Comparison of ENCODE assay signal across 27 mouse cellular contexts in genomic region chr8:64047963-64048505, GRCm38 (mm10).
DNase-seq lines count a peak whose midpoint lies in the region; ATAC-seq lines count a peak whose summit lies in the region.
"Had no signal": no experiment of that assay in that cellular context is flagged by ENCODE, and none has a peak within 500 bp of the region (broad histone marks: within the 10 kb centered on the region; RNA-seq: fewer than 3 reads in every experiment).

No protein-coding gene starts in this region.

- no peak overlapping the region for H3K9ac ChIP-seq in limb, embryonic 12.5 days (replicated peaks)
- H3K9ac ChIP-seq: heart, embryonic 15.5 days; hindbrain, embryonic 13.5 days; midbrain, embryonic 15.5 days; neural tube, embryonic 12.5 days had no signal

- 46% methylated on average over 9 of the region's 9 CpGs for WGBS in limb, embryonic 12.5 days
- 76% methylated on average over 9 of the region's 9 CpGs for WGBS in limb, embryonic 10.5 days

- no peak overlapping the region for H3K4me3 ChIP-seq in limb, embryonic 12.5 days (replicated peaks)
- no peak overlapping the region for H3K4me3 ChIP-seq in limb, embryonic 10.5 days
- H3K4me3 ChIP-seq: heart, embryonic 10.5 days; heart, embryonic 15.5 days; hindbrain, embryonic 13.5 days; megakaryocyte, embryonic 14.5 days; midbrain, embryonic 15.5 days; neural tube, embryonic 12.5 days had no signal

- H3K4me1 ChIP-seq in limb, embryonic 12.5 days (replicated peaks): peaks cover 4% of the 10 kb centered on the region; the same call in 1 of the 2 replicates
- H3K4me1 ChIP-seq in limb, embryonic 10.5 days: peaks cover 5% of the 10 kb centered on the region; the same call in 1 of the 2 replicates
- H3K4me1 ChIP-seq: heart, embryonic 10.5 days; heart, embryonic 15.5 days; hindbrain, embryonic 13.5 days; megakaryocyte, embryonic 14.5 days; midbrain, embryonic 15.5 days; neural tube, embryonic 12.5 days had no signal

- H3K36me3 ChIP-seq in limb, embryonic 12.5 days: no peaks in the 10 kb centered on the region
- H3K36me3 ChIP-seq in limb, embryonic 10.5 days: no peaks in the 10 kb centered on the region
- H3K36me3 ChIP-seq: heart, embryonic 10.5 days; heart, embryonic 15.5 days; hindbrain, embryonic 13.5 days; midbrain, embryonic 15.5 days; neural tube, embryonic 12.5 days had no signal

- no peaks in the 10 kb centered on the region for H3K9me3 ChIP-seq in limb, embryonic 12.5 days
- H3K9me3 ChIP-seq in limb, embryonic 10.5 days (replicated peaks): no peaks in the 10 kb centered on the region
- H3K9me3 ChIP-seq: heart, embryonic 10.5 days; heart, embryonic 15.5 days; hindbrain, embryonic 13.5 days; megakaryocyte, embryonic 14.5 days; midbrain, embryonic 15.5 days; neural tube, embryonic 12.5 days had no signal

- no peaks in the 10 kb centered on the region for H3K27me3 ChIP-seq in limb, embryonic 12.5 days
- no peaks in the 10 kb centered on the region for H3K27me3 ChIP-seq in limb, embryonic 10.5 days (ENCODE audit: low read depth, poor library complexity, severe bottlenecking)
- H3K27me3 ChIP-seq: heart, embryonic 15.5 days; hindbrain, embryonic 13.5 days; megakaryocyte, embryonic 14.5 days; midbrain, embryonic 15.5 days; neural tube, embryonic 12.5 days had no signal

- H3K27ac ChIP-seq in limb, embryonic 12.5 days: 0 out of 2 replicates have a peak overlapping the region, but pooled peaks have one; percentile 42
- no peak overlapping the region for H3K27ac ChIP-seq in limb, embryonic 10.5 days
- H3K27ac ChIP-seq: heart, embryonic 10.5 days; heart, embryonic 15.5 days; hindbrain, embryonic 13.5 days; midbrain, embryonic 15.5 days; neural tube, embryonic 12.5 days had no signal

- H3K4me2 ChIP-seq in limb, embryonic 12.5 days: no peak overlapping the region
- H3K4me2 ChIP-seq: heart, embryonic 15.5 days; hindbrain, embryonic 13.5 days; liver, embryonic 11.5 days; midbrain, embryonic 15.5 days; neural tube, embryonic 12.5 days had no signal

- DNase-seq in limb, embryonic 10.5 days (ENCODE audit: low spot score): no peak
- peak; percentile 62 for DNase-seq in Muller cell, postnatal 12 days (ENCODE audit: inconsistent ontology term)
- DNase-seq in brain, adult 2 months (ENCODE audit: low read depth, low spot score): peak; percentile 10
- peak; percentile 6 for DNase-seq in retina, embryonic 14.5 days (ENCODE audit: low spot score)
- DNase-seq in thymus, postnatal 0 days (ENCODE audit: low spot score): no peak
- DNase-seq: adrenal gland, adult 2 months; B cell, adult 2 months; cerebellum, adult 11 months; cerebellum, adult 9-10 months; cerebellum, postnatal 36 days; gastrocnemius, postnatal 25 days; heart, adult 11 months; kidney, adult 9 months; kidney, postnatal 14 days; lung, postnatal 4 days; thymus, adult 2 months had no signal

- no peak for ATAC-seq in limb, embryonic 12.5 days (ENCODE audit: insufficient number of reproducible peaks, insufficient read depth, low FRiP score, low TSS enrichment, low read depth)
- ATAC-seq: activated CD4-positive, CD25-positive, alpha-beta regulatory T cell, adult 4 months; intestine, postnatal 0 days; lung, postnatal 0 days; midbrain, embryonic 15.5 days had no signal

Comparison
In these comparisons a context has a peak if more than half of its experiments do, and no peak if none do; other contexts are left out.
1. DNase-seq: peak in Muller cell, postnatal 12 days (single experiment), brain, adult 2 months (single experiment) and retina, embryonic 14.5 days (single experiment); none in limb, embryonic 10.5 days (single experiment) and thymus, postnatal 0 days (single experiment).